Mouse (Mus musculus): ENCODE results near the gene Smpd2.

DNA sequence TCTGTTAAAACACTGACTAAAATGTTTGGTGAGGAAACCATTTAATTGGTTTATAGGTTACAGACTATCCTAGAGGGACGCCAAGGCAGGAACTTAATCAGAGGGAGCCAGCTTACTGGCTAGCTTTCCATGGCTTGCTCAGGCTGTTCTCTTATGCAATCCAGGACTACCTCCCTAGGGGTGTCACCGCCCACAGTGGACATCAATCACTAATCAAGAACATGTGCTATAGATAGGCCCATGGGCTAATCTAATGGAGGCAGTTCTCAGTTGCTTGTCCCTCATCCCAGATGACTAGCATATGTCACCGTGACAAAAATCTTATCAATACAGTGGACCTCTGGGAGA lies 47.8 kb upstream of the Smpd2 start:
- TF ChIP-seq GATA2 (IDR thresholded peaks at IDR 0.05; ENCODE audit: borderline replicate concordance, low read depth, low read length) (no peak), CTCF (IDR thresholded peaks at IDR 0.05; ENCODE audit: low read depth, low read length) (no peak)
